Mouse (Mus musculus) hindbrain, embryonic 13.5 days (tissue): ENCODE results near the gene Vcan. TPM values are rescaled to one million over a fixed set of nuclear protein-coding genes. Genes with fewer than 3 reads are reported as not detected.
"Not testable (repeated sequence)": the region's sequence is repeated elsewhere in the genome, so short reads cannot be mapped to it uniquely, and the experiment has no call there.

Experiments
- ATAC-seq: fragments of 200-750 bp; cut with Nextera tagmentation; 2 replicates; pipeline ENCODE4 v1.8.0; 2017; ENCODE audit warnings: moderate TSS enrichment; ENCODE audit not compliant: low FRiP score
- H3K27ac ChIP-seq: fragments of 300-500 bp; sonication (generic); 2 replicates; pipeline ENCODE4 v1.5.1; 2015; ENCODE audit warnings: inconsistent platforms, mild to moderate bottlenecking, moderate library complexity
- H3K27me3 ChIP-seq: fragments of 300-500 bp; sonication (generic); 2 replicates; pipeline ENCODE4 v1.6.1; 2015; ENCODE audit warnings: mild to moderate bottlenecking, inconsistent platforms
- H3K36me3 ChIP-seq: fragments of 300-500 bp; sonication (generic); 2 replicates; pipeline ENCODE4 v1.6.1; 2015; ENCODE audit warnings: mild to moderate bottlenecking, inconsistent platforms
- H3K4me1 ChIP-seq: fragments of 300-500 bp; sonication (generic); replicated peaks from 2 replicates; pipeline ENCODE4 v1.6.1; 2015; ENCODE audit warnings: inconsistent platforms
- H3K4me2 ChIP-seq: fragments of 300-500 bp; sonication (generic); 2 replicates; pipeline ENCODE4 v1.6.1; 2015; ENCODE audit warnings: inconsistent platforms, mild to moderate bottlenecking, moderate library complexity
- H3K4me3 ChIP-seq: fragments of 300-500 bp; sonication (generic); 2 replicates; pipeline ENCODE4 v1.5.1; 2015; ENCODE audit warnings: mild to moderate bottlenecking, inconsistent platforms
- H3K9ac ChIP-seq: fragments of 300-500 bp; sonication (generic); 2 replicates; pipeline ENCODE4 v1.6.1; 2015; ENCODE audit warnings: mild to moderate bottlenecking, inconsistent platforms
- H3K9me3 ChIP-seq: fragments of 300-500 bp; sonication (generic); 2 replicates; pipeline ENCODE4 v1.6.1; 2016; ENCODE audit warnings: inconsistent platforms
- WGBS: fragments of 180-500 bp; shearing (Covaris S2); methylation state at CpG from one replicate; pipeline ENCODE4 v1.1.7; 2015; 5-methylcytosine and 5-hydroxymethylcytosine counted together
- polyA plus RNA-seq: library from polyadenylated mRNA; unstranded; fragments of >200 nt; fragmentation: Nextera tagmentation; extraction: Ambion mirVana; gene quantifications from 2 replicates; pipeline ENCODE4 v1.2.1, GENCODE M21; 2015

The Vcan gene
- polyA plus RNA-seq, result 48.2 and 52.4 TPM in 2 replicates

DNA sequence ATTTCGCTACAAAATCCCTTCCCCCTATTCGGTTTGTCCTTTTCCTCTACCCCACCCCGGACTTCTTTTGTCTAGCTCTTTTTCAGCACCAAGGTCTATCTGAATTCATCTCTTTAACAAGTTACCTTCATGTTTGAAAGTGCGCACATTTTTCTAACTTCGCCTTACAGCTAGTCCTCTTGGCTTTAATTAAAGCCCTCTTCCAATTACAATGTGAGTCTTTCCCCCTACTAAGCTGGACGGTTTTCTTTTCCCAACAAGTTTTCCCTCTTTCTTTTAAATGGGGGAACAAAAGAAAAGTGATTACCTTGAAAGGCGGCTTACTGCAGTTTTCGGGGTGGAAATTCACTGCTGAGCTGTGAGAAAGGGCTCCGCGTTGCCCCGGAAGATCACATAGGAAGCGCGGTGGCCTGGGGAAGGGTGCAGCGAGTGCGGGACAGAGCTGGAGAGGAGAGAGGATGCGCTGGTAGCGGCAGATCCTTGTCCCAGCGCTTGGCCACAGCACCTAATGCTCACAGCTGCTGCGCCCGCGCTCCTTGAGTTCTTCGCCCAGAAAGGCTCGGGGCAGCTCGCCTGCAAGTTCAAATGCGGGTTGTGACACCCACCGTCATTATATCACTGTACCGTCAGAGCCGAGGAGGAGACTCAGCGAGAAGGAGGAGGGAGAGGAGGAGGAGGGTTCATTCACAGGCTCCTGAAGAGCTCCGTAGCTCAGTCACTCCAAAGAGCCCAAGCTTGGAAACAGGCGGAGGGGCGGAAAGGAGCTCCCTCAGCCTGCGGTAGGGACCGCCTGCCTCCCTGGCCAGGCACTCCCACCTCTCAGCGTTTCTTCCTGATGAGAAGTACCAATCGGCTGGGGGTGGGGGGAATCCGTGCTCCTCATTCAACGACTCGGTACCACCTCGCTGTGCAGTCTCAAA lies at the start of gene Vcan:
Gene Vcan (minus strand): TSS at position 744 of the 920 bp plus-strand sequence.
- ATAC-seq, result peak; percentile 58
- peak within 1 kb of the TSS; percentile 82 for H3K27ac ChIP-seq
- H3K4me3 ChIP-seq, result peak within 1 kb of the TSS; percentile 59
- H3K9ac ChIP-seq, result peak within 1 kb of the TSS; percentile 77
- WGBS, result 1% methylated on average over 40 of the region's 40 CpGs
- H3K4me2 ChIP-seq, result peak within 1 kb of the TSS; percentile 97
- peaks cover 25% of the 10 kb centered on the region for H3K4me1 ChIP-seq
- no peaks in the 10 kb centered on the region for H3K9me3 ChIP-seq
- H3K27me3 ChIP-seq, result peaks cover 3% of the 10 kb centered on the region; the same call in 1 of the 2 replicates
- H3K36me3 ChIP-seq, result no peaks in the 10 kb centered on the region

DNA sequence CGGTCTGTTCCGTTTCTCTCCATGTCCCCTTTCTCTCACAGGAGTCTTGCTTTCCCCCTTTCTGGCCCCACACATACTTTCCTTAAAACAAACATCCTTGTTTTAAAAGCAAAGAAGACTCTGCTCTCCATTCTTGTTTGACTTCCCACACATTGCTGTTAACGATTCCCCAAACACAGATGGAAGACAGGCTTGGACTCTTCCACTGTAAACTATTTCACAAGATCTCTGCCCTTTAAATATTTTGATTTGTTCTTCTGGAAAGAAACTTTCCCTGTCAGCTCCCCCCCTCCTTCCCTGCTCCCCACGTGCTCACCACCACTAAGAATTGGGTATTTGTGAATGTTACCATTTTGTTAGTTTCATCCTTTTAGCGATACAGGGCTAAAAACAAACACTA lies 49.2 kb upstream of the Vcan start:
- ATAC-seq, result no peak
- Histone ChIP-seq H3K9me3 (no peaks in the 10 kb centered on the region), H3K4me2 (no peak overlapping the region), H3K9ac (no peak overlapping the region), H3K4me1 (0 out of 2 replicates have a peak, but pooled peaks cover 6% of the 10 kb centered on the region), H3K27ac (no peak overlapping the region), H3K27me3 (0 out of 2 replicates have a peak, but pooled peaks cover 11% of the 10 kb centered on the region), H3K36me3 (no peaks in the 10 kb centered on the region), H3K4me3 (no peak overlapping the region)
- 66% methylated on average over 5 of the region's 5 CpGs for WGBS

DNA sequence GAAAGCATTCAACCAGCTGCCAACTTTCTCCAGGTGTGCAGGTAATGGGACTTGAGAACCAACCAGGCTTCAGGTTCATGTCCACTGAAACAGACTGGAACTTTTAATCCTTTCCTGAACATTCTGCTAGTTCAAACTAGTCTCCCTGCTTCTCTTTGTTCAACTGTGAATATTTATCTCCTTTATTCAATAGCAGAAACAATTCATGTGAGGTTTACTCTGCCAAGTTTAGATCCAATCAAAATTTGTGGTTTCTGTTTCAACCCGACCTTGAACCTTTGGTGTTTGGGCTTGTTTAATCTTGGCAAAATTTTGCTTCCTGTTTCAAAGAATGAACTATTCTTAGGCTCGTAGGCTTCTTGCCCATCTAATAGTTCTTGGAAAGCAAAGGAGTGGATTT lies 40.6 kb upstream of the Vcan start:
- H3K4me1 ChIP-seq, result peaks cover 4% of the 10 kb centered on the region; the same call in 1 of the 2 replicates
- H3K36me3 ChIP-seq, result no peaks in the 10 kb centered on the region
- no peak overlapping the region for H3K4me2 ChIP-seq
- no peak overlapping the region for H3K4me3 ChIP-seq
- ATAC-seq, result no peak
- H3K9ac ChIP-seq, result no peak overlapping the region
- H3K27me3 ChIP-seq, result no peaks in the 10 kb centered on the region
- WGBS, result 79% methylated on average over 2 of the region's 2 CpGs
- no peaks in the 10 kb centered on the region for H3K9me3 ChIP-seq
- no peak overlapping the region for H3K27ac ChIP-seq

DNA sequence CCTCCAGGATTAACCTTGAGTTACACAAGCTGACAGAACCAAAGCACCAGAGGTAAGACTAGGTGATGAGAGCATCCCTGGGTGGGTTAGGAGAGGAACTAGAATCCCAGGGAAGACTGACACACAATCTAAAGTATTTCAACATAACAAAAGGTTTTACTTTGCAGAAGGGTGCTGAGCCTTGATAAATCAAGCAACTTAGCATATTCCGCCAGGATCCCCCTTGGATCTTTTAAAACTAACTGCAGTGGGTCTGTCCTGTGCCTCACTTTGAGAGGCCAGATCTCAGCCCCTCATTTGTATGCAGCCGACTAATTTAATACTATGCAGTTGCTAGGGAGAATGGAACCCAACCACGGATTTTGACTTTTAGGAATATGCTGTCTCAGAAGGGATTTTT lies 38.0 kb upstream of the Vcan start:
- Histone ChIP-seq H3K9me3 (no peaks in the 10 kb centered on the region), H3K36me3 (no peaks in the 10 kb centered on the region), H3K4me2 (no peak overlapping the region), H3K9ac (no peak overlapping the region), H3K27ac (no peak overlapping the region), H3K4me1 (peaks cover 4% of the 10 kb centered on the region; the same call in 1 of the 2 replicates), H3K27me3 (no peaks in the 10 kb centered on the region), H3K4me3 (no peak overlapping the region)
- no peak for ATAC-seq
- 45% methylated on average over 3 of the region's 3 CpGs for WGBS

DNA sequence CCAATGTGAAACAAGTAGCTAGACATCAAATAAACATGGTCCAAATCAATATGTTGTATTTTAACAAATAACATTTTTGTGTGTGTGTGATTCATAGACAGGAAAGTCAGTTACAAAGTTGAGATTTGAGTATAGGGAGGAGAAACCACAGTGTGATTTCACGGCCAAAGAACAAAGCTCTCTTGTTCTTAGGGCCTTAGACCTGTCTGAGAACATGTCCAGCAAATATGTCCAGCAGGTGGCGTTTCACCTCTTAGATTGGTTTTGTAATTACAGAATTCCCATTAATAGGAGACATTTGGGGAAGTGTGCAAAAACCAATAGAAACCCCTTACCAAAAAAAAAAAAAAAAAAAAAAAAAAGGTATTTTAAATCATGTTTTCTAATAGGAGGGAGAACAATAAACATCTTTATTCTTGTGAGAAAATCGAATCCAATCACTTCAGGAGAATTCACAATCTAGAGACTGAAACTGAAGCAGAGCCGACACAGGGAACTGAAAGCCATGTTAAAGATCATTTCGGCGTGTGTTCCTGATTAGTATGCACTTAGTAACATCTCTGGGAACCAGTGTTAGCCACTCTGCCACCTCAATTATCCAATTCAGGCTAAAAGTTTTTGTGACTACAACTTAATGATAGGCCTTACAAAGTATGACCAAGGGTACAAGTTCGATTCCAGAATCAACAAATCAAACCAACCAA lies 37.1 kb upstream of the Vcan start:
- Histone ChIP-seq H3K4me1 (peaks cover 4% of the 10 kb centered on the region; the same call in 1 of the 2 replicates), H3K27me3 (no peaks in the 10 kb centered on the region), H3K9ac (no peak overlapping the region), H3K36me3 (no peaks in the 10 kb centered on the region), H3K4me2 (no peak overlapping the region), H3K9me3 (no peaks in the 10 kb centered on the region), H3K4me3 (no peak overlapping the region), H3K27ac (no peak overlapping the region)
- WGBS, result 62% methylated on average over 7 of the region's 7 CpGs
- ATAC-seq, result no peak

DNA sequence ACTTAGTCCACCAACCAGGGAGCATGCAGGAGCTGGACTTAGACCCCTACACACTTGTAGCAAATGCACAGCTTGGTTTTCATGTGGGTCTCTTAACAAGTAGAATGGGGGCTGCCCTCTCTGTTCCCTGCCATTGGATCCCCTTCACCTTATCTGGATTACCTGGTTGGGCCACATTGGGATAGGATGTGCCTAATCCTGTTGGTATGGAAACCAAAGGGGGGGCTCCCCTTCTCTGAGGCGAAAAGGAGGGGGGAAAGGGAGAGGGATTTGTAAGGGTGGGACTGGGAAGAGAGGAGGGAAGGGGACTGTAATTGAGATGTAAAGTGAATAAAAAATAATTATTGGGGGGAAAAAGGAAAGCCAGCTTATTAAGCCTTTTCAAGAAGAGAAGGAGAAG lies 35.5 kb upstream of the Vcan start:
- 71% methylated on average over 1 of the region's 1 CpGs for WGBS
- Histone ChIP-seq H3K9me3 (no peaks in the 10 kb centered on the region), H3K4me1 (peaks cover 4% of the 10 kb centered on the region; the same call in 1 of the 2 replicates), H3K9ac (no peak overlapping the region), H3K27ac (no peak overlapping the region), H3K4me2 (no peak overlapping the region), H3K4me3 (no peak overlapping the region), H3K36me3 (no peaks in the 10 kb centered on the region), H3K27me3 (no peaks in the 10 kb centered on the region)
- ATAC-seq, result no peak

DNA sequence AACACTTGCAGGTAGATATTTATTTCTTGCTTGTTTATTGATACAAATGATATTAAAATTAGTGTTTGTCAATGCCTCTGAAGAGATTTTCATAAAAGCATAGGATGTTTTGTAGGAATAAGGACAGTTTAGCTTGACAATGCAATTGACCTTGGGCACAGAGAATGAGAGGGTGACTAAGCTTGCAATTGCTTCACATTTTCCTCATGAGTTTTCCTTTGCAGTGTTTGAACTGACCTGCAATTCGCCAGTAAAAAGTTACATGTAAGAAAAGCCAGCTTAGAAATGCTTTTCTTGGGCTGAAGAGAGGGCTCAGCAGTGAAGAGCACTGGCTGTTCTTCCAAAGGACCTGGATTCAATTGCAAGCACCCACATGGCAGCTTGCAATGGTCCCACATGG lies 34.8 kb upstream of the Vcan start:
- Histone ChIP-seq H3K9me3 (no peaks in the 10 kb centered on the region), H3K36me3 (no peaks in the 10 kb centered on the region), H3K4me2 (no peak overlapping the region), H3K4me3 (no peak overlapping the region), H3K9ac (no peak overlapping the region), H3K27ac (no peak overlapping the region), H3K27me3 (no peaks in the 10 kb centered on the region), H3K4me1 (peaks cover 4% of the 10 kb centered on the region; the same call in 1 of the 2 replicates)
- no peak for ATAC-seq
- 91% methylated on average over 1 of the region's 1 CpGs for WGBS

DNA sequence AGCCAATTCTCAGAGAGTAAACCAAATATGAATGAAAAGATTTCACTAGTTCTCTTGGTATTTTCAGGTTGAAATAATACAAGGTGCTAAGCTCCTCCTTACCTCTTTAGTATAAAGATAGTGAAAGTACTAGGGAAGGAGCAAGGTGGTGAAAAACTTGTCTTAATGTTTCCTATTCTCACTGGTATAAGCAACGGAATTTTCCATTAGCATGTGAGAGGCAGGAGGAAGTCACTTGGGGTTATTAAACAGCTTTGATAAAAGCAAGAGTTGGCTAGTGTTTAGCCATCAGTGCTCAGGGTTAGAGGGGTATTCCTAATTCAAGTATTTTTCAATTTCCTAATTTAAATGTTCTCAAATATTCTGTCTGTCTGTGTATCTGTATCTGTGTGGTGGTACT lies 24.2 kb upstream of the Vcan start:
- no peak for ATAC-seq
- Histone ChIP-seq H3K4me2 (no peak overlapping the region), H3K36me3 (no peaks in the 10 kb centered on the region), H3K27me3 (no peaks in the 10 kb centered on the region), H3K4me1 (no peaks in the 10 kb centered on the region), H3K4me3 (no peak overlapping the region), H3K9me3 (no peaks in the 10 kb centered on the region), H3K27ac (no peak overlapping the region), H3K9ac (no peak overlapping the region)
- WGBS, result 75% methylated on average over 1 of the region's 1 CpGs

DNA sequence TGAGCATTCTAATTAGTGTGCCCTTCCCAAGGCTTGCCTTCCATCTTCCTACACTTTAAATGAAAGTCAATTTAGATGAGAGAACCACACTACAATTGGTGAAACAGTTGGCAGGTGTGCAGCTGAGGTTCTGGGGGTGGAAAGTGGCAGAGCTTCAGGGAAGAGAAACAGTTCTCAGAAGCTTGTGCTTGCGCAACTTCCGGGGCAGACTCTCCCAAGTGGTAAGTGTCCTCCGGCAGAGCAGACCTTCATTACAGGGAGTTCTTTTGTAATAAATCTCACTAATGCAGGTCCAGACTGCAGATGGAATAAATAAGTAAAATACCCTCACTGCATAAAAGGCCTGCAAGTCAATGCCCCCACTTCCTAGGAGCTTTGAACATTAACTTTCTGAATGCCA lies 23.7 kb upstream of the Vcan start:
- no peaks in the 10 kb centered on the region for H3K4me1 ChIP-seq
- no peak overlapping the region for H3K27ac ChIP-seq
- no peaks in the 10 kb centered on the region for H3K27me3 ChIP-seq
- 94% methylated on average over 3 of the region's 3 CpGs for WGBS
- H3K9me3 ChIP-seq, result no peaks in the 10 kb centered on the region
- H3K4me3 ChIP-seq, result no peak overlapping the region
- H3K9ac ChIP-seq, result no peak overlapping the region
- no peak for ATAC-seq
- H3K4me2 ChIP-seq, result no peak overlapping the region
- no peaks in the 10 kb centered on the region for H3K36me3 ChIP-seq

DNA sequence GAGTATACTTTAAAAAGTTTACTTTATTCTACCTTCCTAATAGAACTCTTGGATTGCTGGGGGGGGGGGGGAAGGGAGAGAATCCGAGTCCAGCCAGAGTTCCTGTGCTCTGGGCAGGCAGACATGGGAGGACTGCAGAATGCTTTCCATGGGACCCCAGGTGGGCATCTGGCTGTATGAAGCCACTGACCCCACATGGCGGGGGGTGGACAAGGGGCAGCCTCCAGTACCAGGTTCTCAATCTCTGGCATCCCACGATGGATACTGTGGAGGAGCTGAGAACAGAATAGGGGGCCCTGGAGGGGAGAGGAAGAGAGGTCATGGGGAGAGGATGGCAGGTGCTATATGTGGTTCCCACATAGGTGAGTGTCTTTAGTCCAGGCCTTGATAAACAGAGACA lies 20.0 kb upstream of the Vcan start:
- Histone ChIP-seq H3K4me3 (no peak overlapping the region), H3K9me3 (no peaks in the 10 kb centered on the region), H3K27me3 (no peaks in the 10 kb centered on the region), H3K9ac (no peak overlapping the region), H3K27ac (no peak overlapping the region), H3K4me2 (no peak overlapping the region), H3K4me1 (no peaks in the 10 kb centered on the region), H3K36me3 (no peaks in the 10 kb centered on the region)
- no peak for ATAC-seq
- WGBS, result 85% methylated on average over 3 of the region's 3 CpGs

DNA sequence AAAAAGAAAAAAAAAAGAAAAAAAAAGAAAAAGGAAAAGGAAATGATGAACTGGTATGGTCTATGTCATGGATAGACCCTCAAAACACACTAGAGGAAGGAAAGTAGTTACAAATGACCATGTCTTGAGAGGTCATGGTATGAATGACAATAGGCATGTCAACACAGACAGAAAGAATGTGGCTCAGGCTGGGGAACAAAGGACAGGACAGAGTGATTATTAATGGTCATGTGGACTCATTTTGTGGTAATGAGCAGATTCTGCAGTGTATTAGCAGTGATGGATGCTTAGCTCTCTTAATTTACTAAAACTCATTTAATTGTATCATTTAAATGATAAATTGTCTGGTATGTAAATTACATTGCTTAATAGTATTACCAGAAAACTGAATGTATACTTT lies 14.0 kb upstream of the Vcan start:
- Histone ChIP-seq H3K27ac (no peak overlapping the region), H3K36me3 (no peaks in the 10 kb centered on the region), H3K4me3 (no peak overlapping the region), H3K4me1 (no peaks in the 10 kb centered on the region), H3K9me3 (no peaks in the 10 kb centered on the region), H3K4me2 (no peak overlapping the region), H3K27me3 (no peaks in the 10 kb centered on the region), H3K9ac (no peak overlapping the region)
- no peak for ATAC-seq

DNA sequence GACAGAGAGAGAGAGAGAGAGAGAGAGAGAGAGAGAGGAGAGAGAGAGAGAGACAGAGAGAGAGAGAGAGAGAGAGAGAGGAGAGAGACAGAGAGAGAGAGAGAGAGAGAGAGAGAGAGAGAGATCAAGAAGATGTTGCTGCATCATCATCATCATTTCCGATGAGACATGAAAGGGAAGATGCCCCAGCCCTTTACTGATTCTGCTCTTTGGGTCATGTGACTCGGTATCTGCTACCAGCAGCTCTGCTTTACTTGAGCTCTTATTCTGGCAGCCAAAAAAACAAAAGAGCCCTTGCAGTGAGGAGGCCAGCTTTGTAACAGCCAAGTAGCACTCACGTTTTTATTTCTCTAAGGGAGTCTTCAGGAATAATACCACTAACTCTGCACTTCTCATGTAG lies 8.3 kb upstream of the Vcan start:
- not testable (repeated sequence) for H3K9ac ChIP-seq, H3K27me3 ChIP-seq, H3K4me1 ChIP-seq, H3K9me3 ChIP-seq, H3K27ac ChIP-seq, H3K4me2 ChIP-seq, ATAC-seq, H3K4me3 ChIP-seq, H3K36me3 ChIP-seq
- WGBS, result 30% methylated on average over 3 of the region's 3 CpGs
